ENCODE assay signal across 9 mouse cellular contexts in genomic region chr11:94676308-94676707, GRCm38 (mm10). TPM values are rescaled to one million over a fixed set of nuclear protein-coding genes. Genes with fewer than 3 reads are reported as not detected.
DNase-seq lines count a peak whose midpoint lies in the region; ATAC-seq and TF ChIP-seq lines count a peak whose summit lies in the region.
"Had no signal": no experiment of that assay in that cellular context is flagged by ENCODE, and none has a peak within 500 bp of the region (broad histone marks: within the 10 kb centered on the region; RNA-seq: fewer than 3 reads in every experiment).

No protein-coding gene starts in this region.

- ATAC-seq in embryonic facial prominence, embryonic 15.5 days (ENCODE audit: insufficient number of reproducible peaks, low FRiP score, low TSS enrichment, low read depth): no peak
- no peak for ATAC-seq in limb, embryonic 11.5 days (ENCODE audit: insufficient number of reproducible peaks, low FRiP score, low TSS enrichment, low read depth)
- no peak for ATAC-seq in neural tube, embryonic 13.5 days (ENCODE audit: low read depth)

- peak overlapping the region; percentile 83 for H3K4me3 ChIP-seq in left cerebral cortex, adult 2 months
- peak overlapping the region; percentile 85 for H3K4me3 ChIP-seq in embryonic facial prominence, embryonic 15.5 days (replicated peaks)
- peak overlapping the region; percentile 85 for H3K4me3 ChIP-seq in limb, embryonic 11.5 days (ENCODE audit: low read depth, low read length)
- H3K4me3 ChIP-seq in neural tube, embryonic 13.5 days: peak overlapping the region; percentile 88

- DNase-seq in left cerebral cortex, adult 2 months (ENCODE audit: extremely low spot score in 1 of 2, low spot score in 2 of 2): no peak
- no peak for DNase-seq in left cerebral cortex, adult 18-20 months (ENCODE audit: low spot score in 2 of 2)
- DNase-seq in limb, embryonic 11.5 days (ENCODE audit: low spot score): no peak
- DNase-seq in left cerebral cortex, adult 8-10 months (ENCODE audit: low spot score in 2 of 2): no peak
- no peak for DNase-seq in left cerebral cortex, adult 9 months (ENCODE audit: low spot score in 2 of 2)
- DNase-seq in cerebellum, postnatal 14 days: no peak

- no peak for TF ChIP-seq CTCF in left cerebral cortex, adult 2 months (IDR thresholded peaks at IDR 0.05)

- 0 out of 2 replicates have a peak, but pooled peaks cover 3% of the 10 kb centered on the region for H3K36me3 ChIP-seq in embryonic facial prominence, embryonic 15.5 days
- H3K36me3 ChIP-seq in limb, embryonic 11.5 days (ENCODE audit: control insufficient read depth, insufficient read depth, low read length): no peaks in the 10 kb centered on the region
- H3K36me3 ChIP-seq in neural tube, embryonic 13.5 days: no peaks in the 10 kb centered on the region

- no peaks in the 10 kb centered on the region for H3K27me3 ChIP-seq in embryonic facial prominence, embryonic 15.5 days
- no peaks in the 10 kb centered on the region for H3K27me3 ChIP-seq in limb, embryonic 11.5 days (ENCODE audit: control insufficient read depth, insufficient read depth, low read length)
- H3K27me3 ChIP-seq in neural tube, embryonic 13.5 days: no peaks in the 10 kb centered on the region

- peak overlapping the region; percentile 97 for H3K9ac ChIP-seq in embryonic facial prominence, embryonic 15.5 days
- peak overlapping the region; percentile 96 for H3K9ac ChIP-seq in limb, embryonic 11.5 days (ENCODE audit: low read length)
- H3K9ac ChIP-seq in neural tube, embryonic 13.5 days: peak overlapping the region; percentile 95

- WGBS in embryonic facial prominence, embryonic 15.5 days: 38% methylated on average over 4 of the region's 4 CpGs
- 34% methylated on average over 4 of the region's 4 CpGs for WGBS in limb, embryonic 11.5 days
- WGBS in neural tube, embryonic 13.5 days: 40% methylated on average over 4 of the region's 4 CpGs

- H3K4me2 ChIP-seq in embryonic facial prominence, embryonic 15.5 days (replicated peaks): peak overlapping the region; percentile 66
- peak overlapping the region; percentile 83 for H3K4me2 ChIP-seq in limb, embryonic 11.5 days (ENCODE audit: low read depth, severe bottlenecking)
- H3K4me2 ChIP-seq in neural tube, embryonic 13.5 days: peak overlapping the region; percentile 82

- no peak overlapping the region; the same call in 1 of the 2 replicates for H3K27ac ChIP-seq in left cerebral cortex, adult 2 months
- H3K27ac ChIP-seq in embryonic facial prominence, embryonic 15.5 days (replicated peaks): peak overlapping the region; percentile 93
- H3K27ac ChIP-seq in limb, embryonic 11.5 days (replicated peaks; ENCODE audit: low read depth, low read length): no peak overlapping the region
- H3K27ac ChIP-seq in neural tube, embryonic 13.5 days (replicated peaks): peak overlapping the region; percentile 94; the same call in 1 of the 2 replicates

- intact Hi-C loops in left cerebral cortex, adult 2 months (cut with DNase I): no loop called here

- peaks cover 35% of the 10 kb centered on the region for H3K4me1 ChIP-seq in embryonic facial prominence, embryonic 15.5 days
- peaks cover 14% of the 10 kb centered on the region for H3K4me1 ChIP-seq in limb, embryonic 11.5 days (ENCODE audit: control insufficient read depth, insufficient read depth, low read length)
- peaks cover 48% of the 10 kb centered on the region for H3K4me1 ChIP-seq in neural tube, embryonic 13.5 days (replicated peaks)

- H3K9me3 ChIP-seq in embryonic facial prominence, embryonic 15.5 days (replicated peaks): no peaks in the 10 kb centered on the region
- no peaks in the 10 kb centered on the region for H3K9me3 ChIP-seq in limb, embryonic 11.5 days (ENCODE audit: control insufficient read depth, low read length)
- H3K9me3 ChIP-seq in neural tube, embryonic 13.5 days: no peaks in the 10 kb centered on the region; the same call in 1 of the 2 replicates

RNA-seq across cellular contexts. Expression of gene Xylt2, which starts 1.0 kb away (rescaled TPM):
- 10 to 100 TPM; 25.4 to 26.0 TPM for total RNA-seq in left cerebral cortex, adult 2 months (2021)
- total RNA-seq in left cerebral cortex, adult 18-20 months (2021): 10 to 100 TPM; 20.7 to 22.6 TPM
- 26.3 and 27.3 TPM in 2 replicates for polyA plus RNA-seq in embryonic facial prominence, embryonic 15.5 days (2015; fragmentation: Nextera tagmentation; extraction: Ambion mirVana)
- polyA plus RNA-seq in limb, embryonic 11.5 days (2014; fragmentation: Nextera tagmentation; extraction: Ambion mirVana): 16.2 and 16.7 TPM in 2 replicates
- 16.0 and 16.1 TPM in 2 replicates for polyA plus RNA-seq in neural tube, embryonic 13.5 days (2015; fragmentation: Nextera tagmentation; extraction: Ambion mirVana)
- 10 to 100 TPM; 25.9 to 27.8 (median 26.7) TPM for total RNA-seq in left cerebral cortex, adult 8-10 months (2022)

RNA-seq across cellular contexts. Expression of gene Eme1, which starts 22.5 kb away (rescaled TPM):
- total RNA-seq in left cerebral cortex, adult 2 months (2021): not detected
- not detected for total RNA-seq in left cerebral cortex, adult 18-20 months (2021)
- polyA plus RNA-seq in embryonic facial prominence, embryonic 15.5 days (2015; fragmentation: Nextera tagmentation; extraction: Ambion mirVana): 12.9 and 15.8 TPM in 2 replicates
- 52.6 and 55.9 TPM in 2 replicates for polyA plus RNA-seq in limb, embryonic 11.5 days (2014; fragmentation: Nextera tagmentation; extraction: Ambion mirVana)
- 5.0 and 5.2 TPM in 2 replicates for polyA plus RNA-seq in neural tube, embryonic 13.5 days (2015; fragmentation: Nextera tagmentation; extraction: Ambion mirVana)
- under 1 TPM in 1 of 4 experiments, not detected in 3; 0.19 TPM for total RNA-seq in left cerebral cortex, adult 8-10 months (2022)

RNA-seq across cellular contexts. Expression of gene Mrpl27, which starts 22.7 kb away (rescaled TPM):
- total RNA-seq in left cerebral cortex, adult 2 months (2021): 10 to 100 TPM; 63.7 to 66.4 TPM
- 10 to 100 TPM; 70.9 to 73.3 TPM for total RNA-seq in left cerebral cortex, adult 18-20 months (2021)
- polyA plus RNA-seq in embryonic facial prominence, embryonic 15.5 days (2015; fragmentation: Nextera tagmentation; extraction: Ambion mirVana): 138 and 141 TPM in 2 replicates
- polyA plus RNA-seq in limb, embryonic 11.5 days (2014; fragmentation: Nextera tagmentation; extraction: Ambion mirVana): 133 and 141 TPM in 2 replicates
- 144 and 147 TPM in 2 replicates for polyA plus RNA-seq in neural tube, embryonic 13.5 days (2015; fragmentation: Nextera tagmentation; extraction: Ambion mirVana)
- 10 to 100 TPM; 62.7 to 75.7 (median 69.0) TPM for total RNA-seq in left cerebral cortex, adult 8-10 months (2022)

RNA-seq across cellular contexts. Expression of gene Gm11541, which starts 28.0 kb away (rescaled TPM):
- not detected for total RNA-seq in left cerebral cortex, adult 2 months (2021)
- total RNA-seq in left cerebral cortex, adult 18-20 months (2021): not detected
- 0.45 and 0.79 TPM in 2 replicates for polyA plus RNA-seq in embryonic facial prominence, embryonic 15.5 days (2015; fragmentation: Nextera tagmentation; extraction: Ambion mirVana)
- 0.25 TPM in 1 of 2 replicates, not detected in the other for polyA plus RNA-seq in limb, embryonic 11.5 days (2014; fragmentation: Nextera tagmentation; extraction: Ambion mirVana)
- 0.23 and 0.29 TPM in 2 replicates for polyA plus RNA-seq in neural tube, embryonic 13.5 days (2015; fragmentation: Nextera tagmentation; extraction: Ambion mirVana)
- not detected for total RNA-seq in left cerebral cortex, adult 8-10 months (2022)
- total RNA-seq: left cerebral cortex, postnatal 10 days had no signal

RNA-seq across cellular contexts. Expression of gene Lrrc59, which starts 46.7 kb away (rescaled TPM):
- 10 to 100 TPM; 90.1 to 93.1 TPM for total RNA-seq in left cerebral cortex, adult 2 months (2021)
- total RNA-seq in left cerebral cortex, adult 18-20 months (2021): 10 to 100 TPM; 96.2 to 98.0 TPM
- 209 and 216 TPM in 2 replicates for polyA plus RNA-seq in embryonic facial prominence, embryonic 15.5 days (2015; fragmentation: Nextera tagmentation; extraction: Ambion mirVana)
- polyA plus RNA-seq in limb, embryonic 11.5 days (2014; fragmentation: Nextera tagmentation; extraction: Ambion mirVana): 191 and 206 TPM in 2 replicates
- polyA plus RNA-seq in neural tube, embryonic 13.5 days (2015; fragmentation: Nextera tagmentation; extraction: Ambion mirVana): 169 and 170 TPM in 2 replicates
- 10 to 100 TPM; 84.0 to 91.2 (median 86.3) TPM for total RNA-seq in left cerebral cortex, adult 8-10 months (2022)

Comparison
In these comparisons a context has a peak if more than half of its experiments do, and no peak if none do; other contexts are left out.
1. H3K27ac ChIP-seq: peak in embryonic facial prominence, embryonic 15.5 days (single experiment) and neural tube, embryonic 13.5 days (single experiment); none in left cerebral cortex, adult 2 months (single experiment) and limb, embryonic 11.5 days (single experiment).
2. Peak in every context shown above with its lines, with median percentiles within 50 percentile points of each other: H3K4me3 ChIP-seq, H3K4me2 ChIP-seq and H3K9ac ChIP-seq.